Mouse (Mus musculus) urinary bladder, postnatal 10 days (tissue): ENCODE data around the gene Vmn2r21.
"Not testable (repeated sequence)": the region's sequence is repeated elsewhere in the genome, so short reads cannot be mapped to it uniquely, and the experiment has no call there.

Experiments used
- DNase-seq: peaks from one replicate; pipeline ENCODE4 v3.0.0; 2022; ENCODE audit warnings: low spot score

The Vmn2r21 gene

GRCm38 (mm10) chr6:123533306-123533705, at the start of gene Vmn2r21:
Gene Vmn2r21 (minus strand): TSS chr6:123533406.
- not testable (repeated sequence) for DNase-seq

- DNase-seq: not testable (repeated sequence)
Observed at GRCm38 (mm10) chr6:123574698-123575097, 41.5 kb upstream of the Vmn2r21 start.

GRCm38 (mm10) chr6:123539755-123540154, 6.5 kb upstream of the Vmn2r21 start:
- not testable (repeated sequence) for DNase-seq

- DNase-seq: not testable (repeated sequence)
Observed at GRCm38 (mm10) chr6:123522263-123523011, 10.8 kb downstream of the Vmn2r21 start.

- not testable (repeated sequence) for DNase-seq
Observed at GRCm38 (mm10) chr6:123473045-123473444, 60.2 kb downstream of the Vmn2r21 start.

GRCm38 (mm10) chr6:123472458-123472987, 60.7 kb downstream of the Vmn2r21 start:
- DNase-seq: not testable (repeated sequence)

GRCm38 (mm10) chr6:123468651-123469050, 64.6 kb downstream of the Vmn2r21 start:
- not testable (repeated sequence) for DNase-seq
